Mouse (Mus musculus) cerebellum, adult 9-11 months (tissue): ENCODE data around the gene Clpsl2.

Experiments used
- DNase-seq: peaks from one replicate; pipeline ENCODE4 v3.0.0; 2022

Gene Clpsl2

GRCm38 (mm10) chr17:28565181-28565580, 16.0 kb downstream of the Clpsl2 start:
- no peak for DNase-seq

GRCm38 (mm10) chr17:28567541-28567940, 18.3 kb downstream of the Clpsl2 start:
- no peak for DNase-seq

- DNase-seq, result no peak
Observed at GRCm38 (mm10) chr17:28571868-28572267, 22.7 kb downstream of the Clpsl2 start.

- no peak for DNase-seq
Observed at GRCm38 (mm10) chr17:28572521-28572920, 23.3 kb downstream of the Clpsl2 start.

GRCm38 (mm10) chr17:28572941-28573340, 23.7 kb downstream of the Clpsl2 start:
- DNase-seq, result no peak

- DNase-seq, result peak; percentile 18
Observed at GRCm38 (mm10) chr17:28575244-28576125, 26.3 kb downstream of the Clpsl2 start, which contains the start of gene Lhfpl5. Gene Lhfpl5 (plus strand): TSS chr17:28575641.

- DNase-seq, result no peak
Observed at GRCm38 (mm10) chr17:28580396-28580795, 31.2 kb downstream of the Clpsl2 start.

- no peak for DNase-seq
Observed at GRCm38 (mm10) chr17:28581056-28581455, 31.8 kb downstream of the Clpsl2 start.

GRCm38 (mm10) chr17:28586509-28586908, 37.3 kb downstream of the Clpsl2 start:
- no peak for DNase-seq

GRCm38 (mm10) chr17:28588591-28588990, 39.4 kb downstream of the Clpsl2 start:
- DNase-seq, result no peak

- no peak for DNase-seq
Observed at GRCm38 (mm10) chr17:28590596-28590995, 41.4 kb downstream of the Clpsl2 start.

GRCm38 (mm10) chr17:28591476-28591875, 42.3 kb downstream of the Clpsl2 start:
- no peak for DNase-seq

- DNase-seq, result peak; percentile 61
Observed at GRCm38 (mm10) chr17:28592998-28593397, 43.8 kb downstream of the Clpsl2 start.

- no peak for DNase-seq
Observed at GRCm38 (mm10) chr17:28593965-28594364, 44.8 kb downstream of the Clpsl2 start.

- no peak for DNase-seq
Observed at GRCm38 (mm10) chr17:28600780-28601179, 51.6 kb downstream of the Clpsl2 start.

- no peak for DNase-seq
Observed at GRCm38 (mm10) chr17:28601557-28602250, 52.5 kb downstream of the Clpsl2 start.
